Mouse (Mus musculus): ENCODE results near the gene Opcml.

GRCm38 (mm10) chr9:27781994-27782337 is 8.6 kb upstream of the Opcml start:
- no peak for TF ChIP-seq CTCF (IDR thresholded peaks at IDR 0.05; ENCODE audit: low read depth)
- TF ChIP-seq EP300 (IDR thresholded peaks at IDR 0.05; ENCODE audit: low read depth) = no peak
